Mouse (Mus musculus): ENCODE results near the gene Cox15. TPM values are rescaled to one million over a fixed set of nuclear protein-coding genes. Genes with fewer than 3 reads are reported as not detected.

Cox15 gene
- 14.4 and 15.1 TPM in 2 replicates for total RNA-seq (2017)

DNA sequence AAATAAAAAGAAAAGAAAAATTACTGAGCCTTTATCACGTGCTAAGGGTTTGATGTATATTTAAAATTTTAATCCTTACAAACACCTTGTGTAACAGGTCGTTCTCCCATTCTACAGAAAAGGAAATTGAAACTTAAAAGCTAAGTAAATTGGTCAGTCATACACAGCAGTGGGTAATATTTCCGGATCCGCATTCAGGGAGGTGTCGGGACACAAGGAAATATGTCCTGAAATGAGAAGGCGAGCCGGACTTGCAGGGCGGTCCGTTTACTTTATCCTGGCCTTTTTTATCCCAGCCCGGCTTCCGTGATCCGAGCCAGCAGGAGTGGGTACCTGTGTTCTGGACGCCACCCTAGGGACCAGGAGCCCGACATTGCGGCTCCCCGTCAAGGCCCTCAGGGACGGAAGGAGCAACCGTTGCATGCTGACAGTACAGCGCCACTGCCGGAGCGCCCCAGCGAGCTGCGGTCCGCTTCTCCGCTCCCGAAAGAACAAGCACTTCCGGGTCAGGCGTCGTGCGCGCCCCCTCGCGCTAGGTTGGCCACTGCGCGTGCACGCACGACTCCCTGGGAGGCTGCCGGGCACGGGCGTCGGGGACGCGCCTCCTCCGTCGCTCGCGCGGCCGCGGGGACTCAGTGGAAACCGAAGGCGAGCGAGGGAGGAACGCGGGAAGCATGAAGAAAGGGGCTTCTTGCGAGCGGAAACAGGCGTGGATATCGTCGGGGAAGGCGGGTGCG, at the start of gene Cox15, which contains the start of gene Cutc:
Cox15 (minus strand) TSS at position 512 of the 737 bp plus-strand sequence.
Cutc (plus strand) TSS at position 508 of the 737 bp plus-strand sequence.
- peak; percentile 88 to 90 for ATAC-seq (replicated peaks in 1 of 2; ENCODE audit: insufficient read depth in 1 of 2, low FRiP score in 2 of 2, low TSS enrichment in 1 of 2, low read depth in 1 of 2, poor library complexity in 2 of 2, severe bottlenecking in 2 of 2)

DNA sequence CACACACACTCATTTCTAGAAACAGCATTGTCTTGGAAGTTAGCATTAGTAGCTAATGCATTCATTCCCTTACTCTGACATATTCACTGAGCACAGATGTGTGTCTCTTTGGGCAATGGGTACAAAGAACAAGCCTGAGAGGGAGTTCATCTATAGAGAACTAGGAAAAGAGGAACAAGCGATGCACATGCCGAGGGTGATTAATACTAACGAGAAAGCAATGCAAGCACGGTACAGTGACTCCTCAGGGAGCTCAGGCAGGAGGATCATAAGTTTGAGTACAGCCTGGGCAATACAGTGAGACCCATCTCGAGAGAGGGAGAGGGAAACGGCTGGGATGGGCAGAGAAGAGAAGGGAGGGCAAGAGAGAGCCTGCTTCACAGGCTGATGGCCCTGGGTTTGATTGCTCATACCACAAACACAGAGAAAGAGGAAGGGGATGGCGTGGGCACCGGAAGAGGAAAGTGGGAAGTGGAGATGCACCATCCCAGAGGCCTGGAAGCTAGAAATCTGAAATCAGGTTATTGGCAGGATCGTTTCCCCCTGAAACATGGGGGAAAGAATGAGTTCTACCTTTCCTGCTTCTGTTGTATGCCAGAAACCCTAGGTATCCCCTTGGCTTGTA, 48.7 kb upstream of the Cox15 start:
- ATAC-seq (replicated peaks in 1 of 2; ENCODE audit: insufficient read depth in 1 of 2, low FRiP score in 2 of 2, low TSS enrichment in 1 of 2, low read depth in 1 of 2, poor library complexity in 2 of 2, severe bottlenecking in 2 of 2): no peak

- ATAC-seq (replicated peaks in 1 of 2; ENCODE audit: insufficient read depth in 1 of 2, low FRiP score in 2 of 2, low TSS enrichment in 1 of 2, low read depth in 1 of 2, poor library complexity in 2 of 2, severe bottlenecking in 2 of 2): no peak
Observed at GRCm38 (mm10) chr19:43797216-43797615, 44.4 kb upstream of the Cox15 start.

DNA sequence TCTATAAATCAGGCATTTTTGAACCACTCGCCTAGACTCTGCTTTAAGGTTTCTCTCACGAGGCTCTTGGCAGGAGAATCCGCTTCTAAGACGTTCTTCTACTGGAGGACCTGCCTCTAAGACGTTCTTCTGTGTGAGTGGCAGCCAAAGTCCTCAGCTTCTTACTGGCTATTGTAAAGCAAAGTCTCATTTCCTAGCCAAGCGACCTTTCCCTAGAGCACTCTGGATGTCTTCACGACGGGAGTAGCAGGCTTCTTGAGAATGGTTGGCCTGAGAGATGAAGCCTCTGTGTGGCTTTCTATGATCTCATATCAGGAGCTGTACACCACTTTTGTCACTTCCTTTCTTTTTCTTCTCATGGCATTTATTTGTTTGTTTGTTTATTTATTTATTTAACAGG, 42.7 kb upstream of the Cox15 start:
- ATAC-seq (replicated peaks in 1 of 2; ENCODE audit: insufficient read depth in 1 of 2, low FRiP score in 2 of 2, low TSS enrichment in 1 of 2, low read depth in 1 of 2, poor library complexity in 2 of 2, severe bottlenecking in 2 of 2): no peak

- no peak for ATAC-seq (replicated peaks in 1 of 2; ENCODE audit: insufficient read depth in 1 of 2, low FRiP score in 2 of 2, low TSS enrichment in 1 of 2, low read depth in 1 of 2, poor library complexity in 2 of 2, severe bottlenecking in 2 of 2)
Observed at GRCm38 (mm10) chr19:43793951-43794350, 41.2 kb upstream of the Cox15 start.

DNA sequence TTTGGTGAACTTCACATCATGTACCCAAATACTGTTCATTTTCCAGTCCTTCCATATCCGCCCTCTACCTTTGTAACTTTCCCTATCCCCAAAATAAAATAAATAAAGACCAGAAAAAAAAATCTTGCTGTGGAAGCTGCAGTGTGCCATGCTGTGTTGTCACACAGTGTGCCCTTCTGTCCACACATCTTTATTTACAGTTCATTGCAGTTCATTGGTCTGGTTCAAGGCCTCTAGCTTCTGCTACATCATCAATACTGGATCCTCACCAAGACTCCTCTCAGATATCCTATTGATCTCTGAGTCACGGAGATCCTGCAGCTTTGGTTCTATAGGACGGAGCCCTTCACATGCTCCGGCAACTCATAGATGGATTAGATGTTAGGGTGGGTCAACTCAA, 39.7 kb upstream of the Cox15 start:
- ATAC-seq (replicated peaks in 1 of 2; ENCODE audit: insufficient read depth in 1 of 2, low FRiP score in 2 of 2, low TSS enrichment in 1 of 2, low read depth in 1 of 2, poor library complexity in 2 of 2, severe bottlenecking in 2 of 2): no peak

GRCm38 (mm10) chr19:43789817-43790216, 37.0 kb upstream of the Cox15 start:
- ATAC-seq (replicated peaks in 1 of 2; ENCODE audit: insufficient read depth in 1 of 2, low FRiP score in 2 of 2, low TSS enrichment in 1 of 2, low read depth in 1 of 2, poor library complexity in 2 of 2, severe bottlenecking in 2 of 2): no peak

GRCm38 (mm10) chr19:43786249-43787026, 33.6 kb upstream of the Cox15 start:
- no peak; a peak in 1 of 4 replicates for ATAC-seq (replicated peaks in 1 of 2; ENCODE audit: insufficient read depth in 1 of 2, low FRiP score in 2 of 2, low TSS enrichment in 1 of 2, low read depth in 1 of 2, poor library complexity in 2 of 2, severe bottlenecking in 2 of 2)

GRCm38 (mm10) chr19:43784761-43785160, 32.0 kb upstream of the Cox15 start:
- ATAC-seq (replicated peaks in 1 of 2; ENCODE audit: insufficient read depth in 1 of 2, low FRiP score in 2 of 2, low TSS enrichment in 1 of 2, low read depth in 1 of 2, poor library complexity in 2 of 2, severe bottlenecking in 2 of 2): no peak

GRCm38 (mm10) chr19:43781980-43782379, 29.2 kb upstream of the Cox15 start, which contains the start of gene Abcc2:
TSS of gene Abcc2 (plus strand) at chr19:43782192.
- ATAC-seq (replicated peaks in 1 of 2; ENCODE audit: insufficient read depth in 1 of 2, low FRiP score in 2 of 2, low TSS enrichment in 1 of 2, low read depth in 1 of 2, poor library complexity in 2 of 2, severe bottlenecking in 2 of 2): no peak

- ATAC-seq (replicated peaks in 1 of 2; ENCODE audit: insufficient read depth in 1 of 2, low FRiP score in 2 of 2, low TSS enrichment in 1 of 2, low read depth in 1 of 2, poor library complexity in 2 of 2, severe bottlenecking in 2 of 2): no peak
Observed at GRCm38 (mm10) chr19:43780391-43780790, 27.6 kb upstream of the Cox15 start.

GRCm38 (mm10) chr19:43777308-43777707, 24.5 kb upstream of the Cox15 start:
- no peak for ATAC-seq (replicated peaks in 1 of 2; ENCODE audit: insufficient read depth in 1 of 2, low FRiP score in 2 of 2, low TSS enrichment in 1 of 2, low read depth in 1 of 2, poor library complexity in 2 of 2, severe bottlenecking in 2 of 2)

GRCm38 (mm10) chr19:43776561-43776960, 23.8 kb upstream of the Cox15 start:
- no peak for ATAC-seq (replicated peaks in 1 of 2; ENCODE audit: insufficient read depth in 1 of 2, low FRiP score in 2 of 2, low TSS enrichment in 1 of 2, low read depth in 1 of 2, poor library complexity in 2 of 2, severe bottlenecking in 2 of 2)

- no peak for ATAC-seq (replicated peaks in 1 of 2; ENCODE audit: insufficient read depth in 1 of 2, low FRiP score in 2 of 2, low TSS enrichment in 1 of 2, low read depth in 1 of 2, poor library complexity in 2 of 2, severe bottlenecking in 2 of 2)
Observed at GRCm38 (mm10) chr19:43775433-43775832, 22.6 kb upstream of the Cox15 start.

GRCm38 (mm10) chr19:43772311-43772710, 19.5 kb upstream of the Cox15 start:
- no peak for ATAC-seq (replicated peaks in 1 of 2; ENCODE audit: insufficient read depth in 1 of 2, low FRiP score in 2 of 2, low TSS enrichment in 1 of 2, low read depth in 1 of 2, poor library complexity in 2 of 2, severe bottlenecking in 2 of 2)

DNA sequence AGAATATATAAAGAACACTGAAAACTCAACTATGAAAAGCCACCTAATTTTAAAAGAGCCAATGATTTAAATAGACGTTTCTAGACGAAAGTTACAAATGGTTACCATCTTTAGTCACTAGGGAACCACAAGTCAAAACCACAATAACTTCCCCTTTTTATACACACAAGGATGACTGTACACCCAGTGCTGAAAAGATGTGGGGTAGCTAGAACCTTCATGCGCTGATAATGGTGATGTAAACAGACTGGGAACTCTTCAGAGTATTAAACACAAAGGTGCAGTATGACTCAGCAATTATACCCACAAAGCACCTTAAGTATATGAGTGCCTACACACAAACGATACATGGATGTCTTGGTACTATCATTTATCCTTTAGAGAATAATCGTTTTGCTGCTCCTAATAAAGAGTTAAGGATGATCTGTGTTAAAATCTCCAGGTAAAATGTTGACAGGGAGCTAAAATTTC, 18.7 kb upstream of the Cox15 start:
- peak; percentile 95 to 98 for ATAC-seq (replicated peaks in 1 of 2; ENCODE audit: insufficient read depth in 1 of 2, low FRiP score in 2 of 2, low TSS enrichment in 1 of 2, low read depth in 1 of 2, poor library complexity in 2 of 2, severe bottlenecking in 2 of 2)

DNA sequence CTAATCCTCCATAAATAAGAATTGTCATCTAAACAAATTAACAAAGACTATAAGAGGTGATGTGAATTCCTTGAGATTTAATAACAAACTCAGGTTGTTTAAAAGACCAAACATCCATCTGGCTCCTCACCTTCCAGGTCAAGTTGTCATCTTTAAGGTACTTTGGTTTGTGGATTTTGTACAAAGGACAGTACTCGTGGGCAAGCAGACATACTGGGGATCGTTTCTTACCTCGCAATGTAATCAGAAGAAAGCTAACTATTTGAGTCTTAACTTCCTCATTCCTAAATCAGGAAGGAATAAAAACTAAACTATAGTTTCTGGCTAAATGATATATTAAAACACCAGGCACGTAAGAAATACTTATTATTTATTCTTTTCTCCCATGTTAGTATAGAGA, 17.8 kb upstream of the Cox15 start:
- no peak for ATAC-seq (replicated peaks in 1 of 2; ENCODE audit: insufficient read depth in 1 of 2, low FRiP score in 2 of 2, low TSS enrichment in 1 of 2, low read depth in 1 of 2, poor library complexity in 2 of 2, severe bottlenecking in 2 of 2)
